Mouse (Mus musculus) adrenal gland, postnatal 0 days (tissue): ENCODE data around the gene Gm20873. TPM values are rescaled to one million over a fixed set of nuclear protein-coding genes. Genes with fewer than 3 reads are reported as not detected.

Experiments
- polyA plus RNA-seq: library from polyadenylated mRNA; unstranded; fragments of >200 nt; fragmentation: Nextera tagmentation; extraction: Ambion mirVana; gene quantifications from 2 replicates; pipeline ENCODE4 v1.2.1, GENCODE M21; 2015

The Gm20873 gene
- not detected in 2 replicates for polyA plus RNA-seq

GRCm38 (mm10) chrY:6266798-6267197, at the start of gene Gm20873:
Gene Gm20873, plus strand, starts transcription at chrY:6267098.

DNA sequence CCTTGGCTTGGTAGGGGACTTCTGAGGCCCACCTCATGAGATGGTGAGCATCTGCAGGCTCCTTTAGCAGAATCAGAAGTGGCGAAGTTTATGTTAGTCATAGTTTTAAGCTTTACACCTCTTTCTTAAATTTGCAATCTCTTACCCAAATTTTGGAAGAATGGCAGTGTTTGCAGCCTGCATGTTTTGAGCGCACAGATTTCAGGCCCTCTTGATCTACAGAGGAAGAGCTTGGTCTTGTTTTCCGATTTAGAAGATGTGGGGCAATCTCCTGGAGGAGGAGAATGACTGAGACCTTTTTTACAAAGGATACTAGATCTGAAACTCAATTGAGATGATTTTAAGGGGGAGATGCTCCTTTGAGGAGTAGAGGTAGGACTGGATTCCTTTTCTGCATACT, 29.0 kb upstream of the Gm20873 start, which contains the start of gene Gm21746:
TSS of gene Gm21746 (minus strand) at position 101 of the 400 bp plus-strand sequence.

Other genes starting within 250 kb of the Gm20873 start
- not detected in 2 replicates for gene Gm21746, start 29.1 kb upstream of the Gm20873 start, polyA plus RNA-seq